Mouse (Mus musculus) hematopoietic stem cell, adult 5-6 weeks (primary cell): ENCODE data around the gene Moap1. TPM values are rescaled to one million over a fixed set of nuclear protein-coding genes. Genes with fewer than 3 reads are reported as not detected.

Experiments used
- ATAC-seq, 2 experiments: fragments of 125-278 bp in 1 of 2; replicated peaks in 1 of 2; 2 replicates each; pipeline ENCODE4 v1.8.0; 2016 to 2017; ENCODE audit warnings: inconsistent platforms in 2 of 2, mild to moderate bottlenecking in 2 of 2, moderate number of reproducible peaks in 2 of 2, low read depth in 1 of 2, moderate TSS enrichment in 1 of 2; ENCODE audit not compliant: low FRiP score in 2 of 2, poor library complexity in 2 of 2, severe bottlenecking in 2 of 2, insufficient read depth in 1 of 2, low TSS enrichment in 1 of 2
- total RNA-seq: library from RNA; stranded (forward); fragments of 172-1452, 232-1000 nt; gene quantifications from 2 replicates; pipeline ENCODE4 v1.2.3, GENCODE M21; 2017

Moap1 gene
- total RNA-seq, 1 experiment from 2014 or later = 10.8 TPM

DNA sequence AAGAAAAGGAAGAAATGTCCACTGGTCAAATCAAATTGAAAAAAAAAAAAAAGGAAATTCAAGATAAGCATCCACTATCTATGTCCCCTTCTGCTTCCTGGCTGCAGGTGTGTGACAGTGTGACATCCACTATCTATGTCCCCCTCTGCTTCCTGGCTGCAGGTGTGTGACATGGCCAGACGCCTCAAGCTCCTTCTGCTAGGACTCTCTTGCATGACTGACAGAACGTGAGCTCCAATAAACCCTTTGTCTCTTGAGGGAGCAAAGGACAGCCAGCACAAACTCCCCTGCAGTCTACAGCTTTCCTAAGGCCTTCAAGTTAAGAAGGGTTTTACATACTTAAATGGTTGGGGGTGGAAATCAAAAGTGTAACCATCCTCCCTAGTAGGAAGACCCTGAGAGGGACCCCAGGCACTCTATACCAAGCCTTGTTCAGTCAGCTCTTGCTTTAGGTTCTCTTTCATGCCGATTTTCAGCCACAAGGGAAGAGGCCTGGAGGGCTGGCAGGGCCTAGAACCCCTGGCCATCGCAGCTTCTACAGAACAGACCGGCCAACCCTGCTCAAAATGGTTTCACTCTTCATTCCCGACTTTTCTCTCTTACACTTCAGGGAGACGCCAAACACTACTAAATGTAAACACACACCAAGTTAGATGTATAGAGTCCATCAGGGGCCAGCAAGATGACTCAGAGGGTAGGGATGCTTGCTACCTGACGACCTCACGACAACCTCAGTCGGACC, 28.6 kb downstream of the Moap1 start:
- ATAC-seq = no peak

- ATAC-seq = no peak
Measured at GRCm38 (mm10) chr12:102714116-102714515, 29.3 kb downstream of the Moap1 start.

- peak in 1 of 2 experiments; percentile 53; a peak in 2 of 4 replicates for ATAC-seq
Measured at GRCm38 (mm10) chr12:102713153-102713865, 30.2 kb downstream of the Moap1 start.

DNA sequence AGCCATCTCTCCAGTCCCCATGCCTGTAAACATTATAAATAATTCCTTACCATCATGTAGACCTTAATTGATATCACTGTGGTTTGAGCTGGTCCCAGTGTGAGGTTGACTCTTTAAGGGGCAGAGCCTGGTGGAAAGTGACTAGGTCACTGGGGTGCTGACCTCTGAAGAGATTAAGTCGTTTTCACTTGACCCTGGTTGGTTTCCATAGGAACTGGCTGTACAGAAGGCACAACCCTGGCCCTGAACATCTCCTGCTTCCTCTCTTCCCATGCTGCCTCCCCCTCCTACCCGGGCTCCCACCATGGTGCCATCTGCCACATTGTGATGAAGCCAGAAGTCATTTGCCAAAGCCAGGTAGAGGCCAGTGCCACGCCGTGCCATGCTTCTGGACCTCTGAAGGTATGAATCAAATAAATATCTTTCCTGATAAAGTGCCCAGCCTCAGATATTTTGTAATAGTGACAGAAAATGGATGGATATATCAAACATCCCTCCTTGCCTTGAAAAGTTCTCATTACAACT, 32.5 kb downstream of the Moap1 start:
- no peak for ATAC-seq

DNA sequence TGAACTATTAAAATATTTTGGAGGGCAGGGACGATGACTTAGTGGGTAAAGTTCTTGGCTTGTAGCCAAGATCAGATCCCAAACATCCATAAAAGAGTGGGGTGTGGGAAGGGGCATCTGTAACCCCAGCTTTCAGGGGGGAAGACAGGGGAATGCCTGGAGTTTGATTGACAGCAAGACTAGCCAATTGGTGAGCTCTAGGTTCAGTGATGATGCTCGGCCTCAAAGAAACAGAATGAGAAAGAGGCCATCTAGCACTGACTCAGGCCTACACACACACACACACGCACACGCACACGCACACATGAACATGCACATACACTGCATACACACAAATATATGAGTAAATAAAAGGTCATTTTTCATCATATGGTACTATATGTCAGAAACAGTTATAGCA, 33.6 kb downstream of the Moap1 start:
- no peak for ATAC-seq

DNA sequence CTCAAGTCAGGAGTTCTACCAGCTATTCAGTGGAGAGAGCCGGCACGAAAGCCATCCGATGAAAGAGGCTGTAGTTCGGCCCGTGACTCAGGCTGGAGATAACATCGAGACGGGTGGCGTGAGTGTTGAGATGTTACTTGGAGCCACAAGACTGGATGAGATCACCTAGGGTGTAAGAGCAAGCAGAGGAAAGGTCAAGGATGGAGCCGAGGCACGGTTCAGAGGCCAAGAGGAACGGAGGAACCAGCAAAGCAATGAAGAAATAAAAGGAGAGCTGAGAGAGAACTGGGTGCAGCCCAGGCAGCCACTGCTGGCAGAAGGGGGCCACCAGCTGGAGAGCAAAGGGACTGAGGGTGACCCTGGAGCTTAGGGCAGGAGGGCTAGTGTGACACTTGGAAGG, 35.2 kb downstream of the Moap1 start:
- ATAC-seq = no peak

DNA sequence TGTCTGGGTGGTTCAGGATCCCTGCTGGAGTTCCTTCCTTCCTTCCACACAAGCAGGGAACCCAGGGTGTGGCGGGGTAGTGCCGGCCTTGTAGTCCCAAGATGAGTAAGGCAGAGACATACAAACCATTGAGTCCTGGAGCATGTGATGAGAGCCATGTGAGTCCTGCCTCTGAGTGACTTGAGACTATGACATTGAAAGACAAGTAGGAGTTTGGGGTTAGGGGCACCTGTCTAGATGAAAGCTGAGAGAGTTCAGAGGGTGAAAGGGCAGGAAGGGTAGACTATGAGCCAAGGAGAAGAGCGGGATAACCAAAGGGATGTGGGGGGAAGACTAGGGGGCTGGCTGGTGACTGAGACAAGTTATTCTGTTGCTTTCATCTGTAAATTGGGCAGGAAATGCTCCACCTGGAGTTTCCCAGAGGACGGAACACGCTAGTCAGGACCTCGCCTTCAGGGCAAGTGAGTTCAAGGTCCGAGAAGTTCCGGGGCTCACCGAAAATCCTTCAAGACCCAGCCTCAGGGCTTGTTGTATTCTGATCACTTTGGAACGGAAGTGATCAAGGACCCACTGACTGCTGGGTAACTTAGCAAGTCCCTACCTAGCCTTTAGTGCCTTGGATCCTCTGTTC, 36.5 kb downstream of the Moap1 start:
- ATAC-seq = no peak

- ATAC-seq = no peak
Measured at GRCm38 (mm10) chr12:102705906-102706640, 37.4 kb downstream of the Moap1 start.

- peak; percentile 72 to 80 for ATAC-seq
Measured at GRCm38 (mm10) chr12:102705216-102705871, 38.1 kb downstream of the Moap1 start.

GRCm38 (mm10) chr12:102704457-102705198, 38.8 kb downstream of the Moap1 start, which contains the start of gene Itpk1:
Itpk1 (minus strand) TSS chr12:102704930.
- peak in 1 of 2 experiments; percentile 4; a peak in 1 of 4 replicates for ATAC-seq

DNA sequence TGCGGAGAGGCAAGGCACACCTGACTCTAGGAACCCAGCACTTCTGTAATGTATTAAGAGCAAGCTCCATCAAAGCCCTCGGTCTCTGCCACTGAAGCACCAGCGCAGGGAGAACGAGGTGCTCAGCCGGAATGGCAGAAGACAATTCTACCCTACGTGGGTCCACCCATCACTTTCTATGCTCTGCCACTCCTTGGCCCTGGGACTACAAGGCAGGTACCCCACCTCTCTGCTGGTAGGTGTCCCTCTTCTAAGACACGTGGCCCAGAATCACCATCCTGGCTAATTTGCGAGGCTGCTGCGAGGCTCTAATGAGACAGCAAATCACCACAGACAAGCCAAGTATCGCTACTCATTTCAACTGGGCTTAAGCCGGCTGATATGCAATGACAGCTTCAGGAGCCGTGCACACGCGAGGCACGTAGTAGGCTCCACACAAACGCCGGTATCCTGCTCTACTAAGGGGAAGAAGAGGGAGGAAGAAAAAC, 39.5 kb downstream of the Moap1 start:
- peak in 1 of 2 experiments; percentile 3; a peak in 1 of 4 replicates for ATAC-seq

- no peak for ATAC-seq
Measured at GRCm38 (mm10) chr12:102703441-102703840, 40.0 kb downstream of the Moap1 start.

GRCm38 (mm10) chr12:102703111-102703412, 40.4 kb downstream of the Moap1 start:
- ATAC-seq = no peak

- no peak for ATAC-seq
Measured at GRCm38 (mm10) chr12:102702356-102703110, 40.9 kb downstream of the Moap1 start.

DNA sequence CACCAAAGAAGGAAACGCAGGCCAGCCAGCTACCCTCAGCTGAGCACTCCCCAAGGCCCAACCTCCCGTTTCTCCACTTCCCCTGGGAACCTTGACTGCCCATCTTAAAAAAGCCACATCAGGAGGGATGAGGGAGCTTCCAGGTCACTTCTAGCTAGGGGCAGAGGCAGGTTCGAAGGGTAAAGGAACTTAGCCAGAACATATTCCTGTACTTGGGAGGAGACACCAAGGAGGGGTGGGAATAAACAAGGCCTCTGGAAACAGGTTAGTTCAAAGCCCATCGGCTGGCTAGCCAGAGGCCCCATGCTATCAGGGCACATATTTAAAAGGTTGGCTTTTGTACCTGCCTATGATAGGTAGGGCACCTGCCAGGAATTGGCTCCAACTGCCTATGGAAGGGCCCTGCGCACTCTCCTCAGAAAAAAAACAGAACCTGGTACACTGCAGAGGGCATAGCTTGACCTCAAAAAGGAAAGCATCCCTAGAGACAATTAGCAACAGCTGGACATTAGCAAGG, 41.7 kb downstream of the Moap1 start:
- no peak for ATAC-seq
